In the genomic region with DNA sequence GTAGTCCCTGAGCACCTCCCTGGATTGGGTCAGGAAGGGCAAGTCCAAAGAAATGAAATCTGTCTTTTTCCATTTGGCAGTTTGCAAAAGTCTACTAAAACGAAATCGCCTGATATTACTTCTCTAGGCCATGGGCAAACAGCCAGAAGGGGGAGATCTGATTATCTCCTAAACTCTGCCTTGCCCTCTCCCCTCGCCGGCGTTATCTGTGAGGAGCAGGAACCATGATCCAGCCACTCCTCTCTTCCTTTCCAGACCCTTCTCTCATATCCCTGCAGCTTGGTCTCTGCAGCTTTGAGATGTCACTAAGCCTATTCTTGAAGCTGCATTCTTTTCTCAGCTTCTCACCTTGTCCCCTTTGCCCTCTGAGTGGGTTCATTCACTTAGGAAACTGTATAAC, we compare ENCODE assay signal across 27 mouse cellular contexts. TPM values are rescaled to one million over a fixed set of nuclear protein-coding genes. Genes with fewer than 3 reads are reported as not detected.
DNase-seq lines count a peak whose midpoint lies in the region; ATAC-seq and TF ChIP-seq lines count a peak whose summit lies in the region.
"Had no signal": no experiment of that assay in that cellular context is flagged by ENCODE, and none has a peak within 500 bp of the region (broad histone marks: within the 10 kb centered on the region; RNA-seq: fewer than 3 reads in every experiment).

No protein-coding gene starts in this region.

- no peaks in the 10 kb centered on the region for H3K27me3 ChIP-seq in liver, embryonic 12.5 days (replicated peaks)
- H3K27me3 ChIP-seq in liver, embryonic 14.5 days (ENCODE audit: control insufficient read depth, insufficient read depth, low read length), result no peaks in the 10 kb centered on the region
- H3K27me3 ChIP-seq in heart, adult 2 months (ENCODE audit: control insufficient read depth, insufficient read depth, low read length), result no peaks in the 10 kb centered on the region
- H3K27me3 ChIP-seq: embryonic facial prominence, embryonic 12.5 days; forebrain, embryonic 13.5 days; forebrain, embryonic 15.5 days; Patski had no signal

- no peaks in the 10 kb centered on the region for H3K79me2 ChIP-seq in heart, adult 2 months (replicated peaks; ENCODE audit: control insufficient read depth, insufficient read depth, low read length)

- peaks cover 10% of the 10 kb centered on the region for H3K4me1 ChIP-seq in liver, embryonic 12.5 days
- H3K4me1 ChIP-seq in liver, embryonic 14.5 days (replicated peaks; ENCODE audit: control insufficient read depth in 2 of 2, insufficient read depth in 2 of 2, low read length in 1 of 2), result 0 out of 4 replicates have a peak, but pooled peaks cover 0 to 4% of the 10 kb centered on the region in 2 experiments
- no peaks in the 10 kb centered on the region for H3K4me1 ChIP-seq in heart, adult 2 months (ENCODE audit: control insufficient read depth, insufficient read depth, low read length)
- H3K4me1 ChIP-seq: embryonic facial prominence, embryonic 10.5 days; embryonic facial prominence, embryonic 12.5 days; forebrain, embryonic 13.5 days; forebrain, embryonic 15.5 days had no signal

- no peak overlapping the region for H3K9ac ChIP-seq in liver, embryonic 12.5 days
- H3K9ac ChIP-seq in liver, embryonic 14.5 days (replicated peaks), result no peak overlapping the region
- H3K9ac ChIP-seq in heart, adult 2 months (ENCODE audit: low read depth, low read length), result no peak overlapping the region
- H3K9ac ChIP-seq: embryonic facial prominence, embryonic 12.5 days; forebrain, embryonic 13.5 days; forebrain, embryonic 15.5 days; forebrain, postnatal 0 days had no signal

- TF ChIP-seq POLR2A in heart, adult 2 months (IDR thresholded peaks at IDR 0.05; ENCODE audit: insufficient read depth, low read depth, low read length), result no peak

- no peak for TF ChIP-seq EP300 in liver, embryonic 14.5 days (IDR thresholded peaks at IDR 0.05; ENCODE audit: low read depth)
- TF ChIP-seq EP300 in heart, adult 2 months (IDR thresholded peaks at IDR 0.05; ENCODE audit: insufficient read depth, low read depth, low read length), result no peak

- H3K36me3 ChIP-seq in liver, embryonic 12.5 days, result no peaks in the 10 kb centered on the region
- no peaks in the 10 kb centered on the region for H3K36me3 ChIP-seq in liver, embryonic 14.5 days (replicated peaks; ENCODE audit: control insufficient read depth, insufficient read depth, low read depth)
- no peaks in the 10 kb centered on the region for H3K36me3 ChIP-seq in heart, adult 2 months (ENCODE audit: control insufficient read depth, insufficient read depth, low read length)
- H3K36me3 ChIP-seq: embryonic facial prominence, embryonic 10.5 days; embryonic facial prominence, embryonic 12.5 days; forebrain, embryonic 15.5 days had no signal

- H3K27ac ChIP-seq in liver, embryonic 12.5 days, result no peak overlapping the region
- H3K27ac ChIP-seq in liver, embryonic 14.5 days, result no peak overlapping the region
- no peak overlapping the region for H3K27ac ChIP-seq in heart, adult 2 months
- H3K27ac ChIP-seq: embryonic facial prominence, embryonic 10.5 days; embryonic facial prominence, embryonic 12.5 days; forebrain, embryonic 13.5 days; forebrain, embryonic 15.5 days had no signal

- ATAC-seq in liver, embryonic 12.5 days, result peak; percentile 72
- 0 out of 2 replicates have a peak, but pooled peaks have one; percentile 43 for ATAC-seq in liver, embryonic 14.5 days (ENCODE audit: insufficient read depth)
- ATAC-seq: activated CD4-positive, CD25-positive, alpha-beta regulatory T cell, adult 4 months; forebrain, embryonic 13.5 days; forebrain, embryonic 15.5 days; forebrain, postnatal 0 days; Patski had no signal

- TF ChIP-seq CTCF in liver, embryonic 14.5 days (IDR thresholded peaks at IDR 0.05; ENCODE audit: low read depth), result no peak
- no peak for TF ChIP-seq CTCF in heart, adult 2 months (IDR thresholded peaks at IDR 0.05)

- no peak overlapping the region for H3K4me3 ChIP-seq in liver, embryonic 12.5 days
- H3K4me3 ChIP-seq in liver, embryonic 14.5 days (ENCODE audit: insufficient read depth in 1 of 2, low read depth in 2 of 2, low read length in 2 of 2), result no peak overlapping the region
- no peak overlapping the region for H3K4me3 ChIP-seq in heart, adult 2 months
- H3K4me3 ChIP-seq: embryonic facial prominence, embryonic 10.5 days; embryonic facial prominence, embryonic 12.5 days; forebrain, embryonic 13.5 days; forebrain, embryonic 15.5 days had no signal

- DNase-seq in ovary, adult 18-20 months (ENCODE audit: low spot score), result peak; percentile 9
- DNase-seq in ovary, postnatal 10 days (ENCODE audit: low spot score), result no peak
- DNase-seq in c-Kit-positive CD71-positive TER-119-positive erythroid progenitor cells, embryonic 14.5 days (ENCODE audit: low spot score), result peak; percentile 3
- peak in 1 of 3 experiments; percentile 0 for DNase-seq in liver, embryonic 14.5 days (ENCODE audit: low read depth in 3 of 3, low spot score in 3 of 3)
- DNase-seq in neural tube, embryonic 10.5 days (ENCODE audit: extremely low spot score, low spot score), result no peak
- no peak for DNase-seq in cerebellum, adult 9-11 months
- no peak for DNase-seq in heart, adult 2 months
- DNase-seq: adrenal gland, adult 8-10 months; adrenal gland, postnatal 14 days; adrenal gland, postnatal 36 days; cerebellum, adult 11 months; cerebellum, adult 18-20 months; cerebellum, adult 8-10 months; cerebellum, postnatal 10 days; cerebellum, postnatal 25 days; forebrain, postnatal 0 days had no signal

- no peak overlapping the region for H3K4me2 ChIP-seq in liver, embryonic 12.5 days
- H3K4me2 ChIP-seq in liver, embryonic 14.5 days (ENCODE audit: low read depth), result no peak overlapping the region
- H3K4me2 ChIP-seq: embryonic facial prominence, embryonic 12.5 days; forebrain, embryonic 13.5 days; forebrain, embryonic 15.5 days had no signal

- no peaks in the 10 kb centered on the region for H3K9me3 ChIP-seq in liver, embryonic 12.5 days (replicated peaks)
- no peaks in the 10 kb centered on the region for H3K9me3 ChIP-seq in liver, embryonic 14.5 days (ENCODE audit: control insufficient read depth, low read length)
- H3K9me3 ChIP-seq: embryonic facial prominence, embryonic 10.5 days; embryonic facial prominence, embryonic 12.5 days; forebrain, embryonic 13.5 days; forebrain, embryonic 15.5 days had no signal

- intact Hi-C loops in heart, adult 2 months (cut with DNase I), result no loop called here

- WGBS in liver, embryonic 12.5 days (ENCODE audit: insufficient replicate concordance), result 39% methylated on average over 5 of the region's 5 CpGs
- 26% methylated on average over 5 of the region's 5 CpGs for WGBS in liver, embryonic 14.5 days (ENCODE audit: insufficient replicate concordance)
- 34% methylated on average over 5 of the region's 5 CpGs for WGBS in heart, adult 2 months

RNA-seq across cellular contexts. Expression of a gene that starts 22.9 kb away (rescaled TPM):
- not detected in 2 replicates for polyA plus RNA-seq in liver, embryonic 12.5 days (2016; fragmentation: Nextera tagmentation; extraction: Ambion mirVana)
- not detected in 2 replicates for polyA plus RNA-seq in liver, embryonic 14.5 days (2012; rRNA removed)
- polyA plus RNA-seq in liver, embryonic 14.5 days (2014; fragmentation: Nextera tagmentation; extraction: Ambion mirVana), result not detected in 2 replicates
- total RNA-seq in heart, adult 2 months (2021), result not detected
- polyA plus RNA-seq in heart, adult 2 months (2012; rRNA removed), result not detected in 2 replicates
- total RNA-seq: adrenal gland, adult 18-20 months; adrenal gland, postnatal 14 days; ES-E14 had no signal
- polyA plus RNA-seq: activated CD4-positive, CD25-positive, alpha-beta regulatory T cell, adult 4 months; C2C12; embryonic facial prominence, embryonic 10.5 days; embryonic facial prominence, embryonic 12.5 days; embryonic facial prominence, embryonic 14.5 days; forebrain, embryonic 13.5 days had no signal

Comparison
In these comparisons a context has a peak if more than half of its experiments do, and no peak if none do; other contexts are left out.
1. DNase-seq: peak in ovary, adult 18-20 months (single experiment) and c-Kit-positive CD71-positive TER-119-positive erythroid progenitor cells, embryonic 14.5 days (single experiment); none in ovary, postnatal 10 days (single experiment), neural tube, embryonic 10.5 days (single experiment), cerebellum, adult 9-11 months (single experiment) and heart, adult 2 months (0 of 2).